Mouse (Mus musculus): Measurements from ENCODE around the gene Gns. TPM values are rescaled to one million over a fixed set of nuclear protein-coding genes. Genes with fewer than 3 reads are reported as not detected.
A peak's percentile ranks its signal among the peaks of the same experiment; 100 is the strongest.
"Not testable (repeated sequence)": the region's sequence is repeated elsewhere in the genome, so short reads cannot be mapped to it uniquely, and the experiment has no call there.

Gene Gns
- total RNA-seq, 1 experiment: 61.0 TPM

GRCm38 (mm10) chr10:121323493-121323892 lies 41.4 kb upstream of the Gns start:
- Histone ChIP-seq H3K9me3 (ENCODE audit: control insufficient read depth, insufficient read depth, low read depth, low read length) (no peaks in the 10 kb centered on the region), H3K9ac (ENCODE audit: insufficient read depth, low read depth, low read length, poor library complexity, severe bottlenecking) (no peak overlapping the region), H3K36me3 (ENCODE audit: control insufficient read depth, insufficient read depth, low read length, poor library complexity, severe bottlenecking) (no peaks in the 10 kb centered on the region), H3K4me1 (ENCODE audit: control insufficient read depth in 2 of 2, insufficient read depth in 2 of 2, low read length in 2 of 2, poor library complexity in 1 of 2) (no peaks in the 10 kb centered on the region), H3K4me3 (ENCODE audit: insufficient read depth in 1 of 2, low read depth in 1 of 2, low read length in 2 of 2, poor library complexity in 1 of 2, severe bottlenecking in 1 of 2) (no peak overlapping the region), H3K27ac (ENCODE audit: insufficient read depth, low read depth, low read length, poor library complexity, severe bottlenecking) (no peak overlapping the region)
- no peak for DNase-seq (ENCODE audit: low read depth, low spot score)
- TF ChIP-seq MAFK (IDR thresholded peaks at IDR 0.05; ENCODE audit: insufficient read depth, low read depth, low read length) (no peak), ZC3H11A (IDR thresholded peaks at IDR 0.05; ENCODE audit: borderline replicate concordance, low read depth, low read length) (no peak), HCFC1 (IDR thresholded peaks at IDR 0.05; ENCODE audit: borderline replicate concordance, insufficient read depth, low read length) (no peak), ZNF384 (IDR thresholded peaks at IDR 0.05; ENCODE audit: low read depth, low read length) (no peak), CHD2 (IDR thresholded peaks at IDR 0.05; ENCODE audit: low read depth, low read length) (no peak)
- in situ Hi-C loops (cut with MboI; ENCODE audit: low sequenced_read_pairs in 2 of 2, unreplicated experiment in 2 of 2): no loop called here

- no peaks in the 10 kb centered on the region for H3K36me3 ChIP-seq (ENCODE audit: control insufficient read depth, insufficient read depth, low read length, poor library complexity, severe bottlenecking)
- in situ Hi-C loops (cut with MboI; ENCODE audit: low sequenced_read_pairs in 2 of 2, unreplicated experiment in 2 of 2): no loop called here
- no peaks in the 10 kb centered on the region for H3K9me3 ChIP-seq (ENCODE audit: control insufficient read depth, insufficient read depth, low read depth, low read length)
- H3K9ac ChIP-seq (ENCODE audit: insufficient read depth, low read depth, low read length, poor library complexity, severe bottlenecking): no peak overlapping the region
- no peak for TF ChIP-seq MAFK (IDR thresholded peaks at IDR 0.05; ENCODE audit: insufficient read depth, low read depth, low read length)
- TF ChIP-seq CHD2 (IDR thresholded peaks at IDR 0.05; ENCODE audit: low read depth, low read length): no peak
- TF ChIP-seq HCFC1 (IDR thresholded peaks at IDR 0.05; ENCODE audit: borderline replicate concordance, insufficient read depth, low read length): no peak
- TF ChIP-seq ZC3H11A (IDR thresholded peaks at IDR 0.05; ENCODE audit: borderline replicate concordance, low read depth, low read length): peak; percentile 27; the same call in 1 of the 2 replicates
- TF ChIP-seq ZNF384 (IDR thresholded peaks at IDR 0.05; ENCODE audit: low read depth, low read length): no peak
- H3K27ac ChIP-seq (ENCODE audit: insufficient read depth, low read depth, low read length, poor library complexity, severe bottlenecking): no peak overlapping the region
- no peak overlapping the region for H3K4me3 ChIP-seq (ENCODE audit: insufficient read depth in 1 of 2, low read depth in 1 of 2, low read length in 2 of 2, poor library complexity in 1 of 2, severe bottlenecking in 1 of 2)
- H3K4me1 ChIP-seq (ENCODE audit: control insufficient read depth in 2 of 2, insufficient read depth in 2 of 2, low read length in 2 of 2, poor library complexity in 1 of 2): no peaks in the 10 kb centered on the region
- DNase-seq (ENCODE audit: low read depth, low spot score): no peak
Measured at GRCm38 (mm10) chr10:121326167-121326566, 38.7 kb upstream of the Gns start.

- in situ Hi-C loops (cut with MboI; ENCODE audit: low sequenced_read_pairs in 2 of 2, unreplicated experiment in 2 of 2): no loop called here
- no peak overlapping the region for H3K9ac ChIP-seq (ENCODE audit: insufficient read depth, low read depth, low read length, poor library complexity, severe bottlenecking)
- H3K9me3 ChIP-seq (ENCODE audit: control insufficient read depth, insufficient read depth, low read depth, low read length): no peaks in the 10 kb centered on the region
- DNase-seq (ENCODE audit: low read depth, low spot score): no peak
- no peak overlapping the region for H3K27ac ChIP-seq (ENCODE audit: insufficient read depth, low read depth, low read length, poor library complexity, severe bottlenecking)
- no peaks in the 10 kb centered on the region for H3K36me3 ChIP-seq (ENCODE audit: control insufficient read depth, insufficient read depth, low read length, poor library complexity, severe bottlenecking)
- no peak for TF ChIP-seq ZNF384 (IDR thresholded peaks at IDR 0.05; ENCODE audit: low read depth, low read length)
- H3K4me1 ChIP-seq (ENCODE audit: control insufficient read depth in 2 of 2, insufficient read depth in 2 of 2, low read length in 2 of 2, poor library complexity in 1 of 2): no peaks in the 10 kb centered on the region
- no peak overlapping the region for H3K4me3 ChIP-seq (ENCODE audit: insufficient read depth in 1 of 2, low read depth in 1 of 2, low read length in 2 of 2, poor library complexity in 1 of 2, severe bottlenecking in 1 of 2)
Measured at GRCm38 (mm10) chr10:121329586-121329985, 35.3 kb upstream of the Gns start.

GRCm38 (mm10) chr10:121330940-121331339 lies 34.0 kb upstream of the Gns start:
- Histone ChIP-seq H3K27ac (ENCODE audit: insufficient read depth, low read depth, low read length, poor library complexity, severe bottlenecking) (no peak overlapping the region), H3K4me3 (ENCODE audit: insufficient read depth in 1 of 2, low read depth in 1 of 2, low read length in 2 of 2, poor library complexity in 1 of 2, severe bottlenecking in 1 of 2) (no peak overlapping the region), H3K36me3 (ENCODE audit: control insufficient read depth, insufficient read depth, low read length, poor library complexity, severe bottlenecking) (no peaks in the 10 kb centered on the region), H3K9ac (ENCODE audit: insufficient read depth, low read depth, low read length, poor library complexity, severe bottlenecking) (no peak overlapping the region), H3K4me1 (ENCODE audit: control insufficient read depth in 2 of 2, insufficient read depth in 2 of 2, low read length in 2 of 2, poor library complexity in 1 of 2) (no peaks in the 10 kb centered on the region), H3K9me3 (ENCODE audit: control insufficient read depth, insufficient read depth, low read depth, low read length) (no peaks in the 10 kb centered on the region)
- in situ Hi-C loops (cut with MboI; ENCODE audit: low sequenced_read_pairs in 2 of 2, unreplicated experiment in 2 of 2): no loop called here
- peak; percentile 61 for DNase-seq (ENCODE audit: low read depth, low spot score)
- no peak for TF ChIP-seq MAFK (IDR thresholded peaks at IDR 0.05; ENCODE audit: insufficient read depth, low read depth, low read length)
- 0 out of 2 replicates have a peak, but pooled peaks have one; percentile 1 for TF ChIP-seq ZC3H11A (IDR thresholded peaks at IDR 0.05; ENCODE audit: borderline replicate concordance, low read depth, low read length)

- peaks cover 0 to 3% of the 10 kb centered on the region in 2 experiments; a peak in 1 of 4 replicates for H3K4me1 ChIP-seq (ENCODE audit: control insufficient read depth in 2 of 2, insufficient read depth in 2 of 2, low read length in 2 of 2, poor library complexity in 1 of 2)
- H3K4me3 ChIP-seq (ENCODE audit: insufficient read depth in 1 of 2, low read depth in 1 of 2, low read length in 2 of 2, poor library complexity in 1 of 2, severe bottlenecking in 1 of 2): no peak overlapping the region
- TF ChIP-seq ZNF384 (IDR thresholded peaks at IDR 0.05; ENCODE audit: low read depth, low read length): no peak
- TF ChIP-seq HCFC1 (IDR thresholded peaks at IDR 0.05; ENCODE audit: borderline replicate concordance, insufficient read depth, low read length): no peak
- TF ChIP-seq CHD2 (IDR thresholded peaks at IDR 0.05; ENCODE audit: low read depth, low read length): no peak
- TF ChIP-seq ZC3H11A (IDR thresholded peaks at IDR 0.05; ENCODE audit: borderline replicate concordance, low read depth, low read length): no peak
- no peak for TF ChIP-seq MAFK (IDR thresholded peaks at IDR 0.05; ENCODE audit: insufficient read depth, low read depth, low read length)
- no peaks in the 10 kb centered on the region for H3K36me3 ChIP-seq (ENCODE audit: control insufficient read depth, insufficient read depth, low read length, poor library complexity, severe bottlenecking)
- no peak overlapping the region for H3K27ac ChIP-seq (ENCODE audit: insufficient read depth, low read depth, low read length, poor library complexity, severe bottlenecking)
- peak; percentile 61 for DNase-seq (ENCODE audit: low read depth, low spot score)
- in situ Hi-C loops (cut with MboI; ENCODE audit: low sequenced_read_pairs in 2 of 2, unreplicated experiment in 2 of 2): no loop called here
- H3K9me3 ChIP-seq (ENCODE audit: control insufficient read depth, insufficient read depth, low read depth, low read length): no peaks in the 10 kb centered on the region
- H3K9ac ChIP-seq (ENCODE audit: insufficient read depth, low read depth, low read length, poor library complexity, severe bottlenecking): no peak overlapping the region
Measured at GRCm38 (mm10) chr10:121334576-121334975, 30.3 kb upstream of the Gns start.

- H3K4me1 ChIP-seq (ENCODE audit: control insufficient read depth in 2 of 2, insufficient read depth in 2 of 2, low read length in 2 of 2, poor library complexity in 1 of 2); H3K27ac ChIP-seq (ENCODE audit: insufficient read depth, low read depth, low read length, poor library complexity, severe bottlenecking); H3K9ac ChIP-seq (ENCODE audit: insufficient read depth, low read depth, low read length, poor library complexity, severe bottlenecking); in situ Hi-C loops (cut with MboI; ENCODE audit: low sequenced_read_pairs in 2 of 2, unreplicated experiment in 2 of 2); H3K9me3 ChIP-seq (ENCODE audit: control insufficient read depth, insufficient read depth, low read depth, low read length); H3K36me3 ChIP-seq (ENCODE audit: control insufficient read depth, insufficient read depth, low read length, poor library complexity, severe bottlenecking): not testable (repeated sequence)
- H3K4me3 ChIP-seq (ENCODE audit: insufficient read depth in 1 of 2, low read depth in 1 of 2, low read length in 2 of 2, poor library complexity in 1 of 2, severe bottlenecking in 1 of 2): peak overlapping the region; percentile 24 to 43
- DNase-seq (ENCODE audit: low read depth, low spot score): peak; percentile 13
Measured at GRCm38 (mm10) chr10:121336536-121336935, 28.4 kb upstream of the Gns start.
